Mouse (Mus musculus) limb, embryonic 15.5 days (tissue): ENCODE data around the gene Fstl4. TPM values are rescaled to one million over a fixed set of nuclear protein-coding genes. Genes with fewer than 3 reads are reported as not detected.

Experiments used
- ATAC-seq: fragments of 200-750 bp; cut with Nextera tagmentation; 2 replicates; pipeline ENCODE4 v1.8.0; 2017; ENCODE audit warnings: low read depth, moderate TSS enrichment; ENCODE audit not compliant: insufficient number of reproducible peaks, low FRiP score, low TSS enrichment
- H3K27ac ChIP-seq: fragments of 300-500 bp; sonication (generic); 2 replicates; pipeline ENCODE4 v1.5.1; 2015; ENCODE audit warnings: moderate library complexity, mild to moderate bottlenecking, inconsistent platforms
- H3K27me3 ChIP-seq: fragments of 300-500 bp; sonication (generic); 2 replicates; pipeline ENCODE4 v1.6.1; 2015; ENCODE audit warnings: inconsistent platforms
- H3K36me3 ChIP-seq: fragments of 300-500 bp; sonication (generic); 2 replicates; pipeline ENCODE4 v1.6.1; 2015; ENCODE audit warnings: inconsistent platforms
- H3K4me1 ChIP-seq: fragments of 300-500 bp; sonication (generic); 2 replicates; pipeline ENCODE4 v1.6.1; 2015; ENCODE audit warnings: inconsistent platforms
- H3K4me2 ChIP-seq: fragments of 300-500 bp; sonication (generic); 2 replicates; pipeline ENCODE4 v1.6.1; 2015; ENCODE audit warnings: mild to moderate bottlenecking, inconsistent platforms
- H3K4me3 ChIP-seq: fragments of 300-500 bp; sonication (generic); 2 replicates; pipeline ENCODE4 v1.5.1; 2015; ENCODE audit warnings: mild to moderate bottlenecking, inconsistent platforms
- H3K9ac ChIP-seq: fragments of 300-500 bp; sonication (generic); 2 replicates; pipeline ENCODE4 v1.6.1; 2015; ENCODE audit warnings: inconsistent platforms
- H3K9me3 ChIP-seq: fragments of 300-500 bp; sonication (generic); 2 replicates; pipeline ENCODE4 v1.6.1; 2016; ENCODE audit warnings: inconsistent platforms
- WGBS: fragments of 180-500 bp; shearing (Covaris S2); methylation state at CpG from one replicate; pipeline ENCODE4 v1.1.7; 2015; 5-methylcytosine and 5-hydroxymethylcytosine counted together
- polyA plus RNA-seq: library from polyadenylated mRNA; unstranded; fragments of >200 nt; fragmentation: Nextera tagmentation; extraction: Ambion mirVana; gene quantifications from 2 replicates; pipeline ENCODE4 v1.2.1, GENCODE M21; 2015

Fstl4 gene
- polyA plus RNA-seq, 1 experiment from 2014 or later, result 2.6 TPM

DNA sequence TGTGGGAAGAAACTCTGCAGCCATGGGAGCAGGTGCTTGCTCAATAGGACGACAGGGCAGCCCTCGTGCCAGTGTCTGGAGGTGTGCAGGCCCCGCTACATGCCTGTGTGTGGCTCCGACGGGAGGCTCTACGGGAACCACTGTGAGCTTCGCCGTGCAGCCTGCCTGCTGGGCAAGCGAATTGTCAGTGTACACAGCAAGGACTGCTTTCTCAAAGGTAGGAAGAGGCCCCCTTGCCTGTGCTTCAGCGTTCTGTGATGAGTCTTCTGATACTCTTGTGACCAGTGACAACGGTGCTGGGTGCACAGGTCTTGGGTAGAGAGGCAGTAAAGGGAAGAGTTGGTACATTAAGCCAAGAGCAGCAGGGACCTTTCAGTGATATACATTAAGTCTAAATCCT, 235.8 kb downstream of the Fstl4 start:
- Histone ChIP-seq H3K4me2 (no peak overlapping the region), H3K4me3 (no peak overlapping the region), H3K4me1 (no peaks in the 10 kb centered on the region), H3K9me3 (no peaks in the 10 kb centered on the region), H3K27ac (no peak overlapping the region), H3K36me3 (no peaks in the 10 kb centered on the region), H3K9ac (no peak overlapping the region), H3K27me3 (no peaks in the 10 kb centered on the region)
- ATAC-seq, result no peak
- 92% methylated on average over 11 of the region's 11 CpGs for WGBS

DNA sequence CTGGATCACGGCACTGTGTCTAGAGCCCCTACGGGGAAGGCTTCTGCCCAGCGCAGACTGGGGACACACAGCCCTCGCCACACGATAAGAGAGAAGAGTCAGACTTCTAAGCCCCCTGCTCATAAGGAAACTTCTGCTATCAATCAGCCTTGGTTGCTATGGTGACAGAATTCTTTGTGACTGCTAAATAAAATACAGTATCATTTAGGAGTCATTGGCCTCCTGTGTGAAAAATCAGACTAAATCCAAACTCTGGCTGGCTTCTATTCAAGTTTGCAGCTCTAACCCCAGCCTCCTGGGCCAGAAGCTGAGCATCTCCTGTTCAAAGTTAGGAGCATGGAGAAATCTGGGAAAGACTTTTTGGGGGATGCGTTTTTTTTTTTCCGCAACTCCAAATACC, 238.9 kb downstream of the Fstl4 start:
- no peak overlapping the region for H3K9ac ChIP-seq
- no peak overlapping the region for H3K4me3 ChIP-seq
- no peaks in the 10 kb centered on the region for H3K27me3 ChIP-seq
- H3K4me2 ChIP-seq, result no peak overlapping the region
- no peaks in the 10 kb centered on the region for H3K36me3 ChIP-seq
- 64% methylated on average over 7 of the region's 7 CpGs for WGBS
- H3K27ac ChIP-seq, result no peak overlapping the region
- no peak for ATAC-seq
- H3K9me3 ChIP-seq, result no peaks in the 10 kb centered on the region
- no peaks in the 10 kb centered on the region for H3K4me1 ChIP-seq

- Histone ChIP-seq H3K4me2 (no peak overlapping the region), H3K4me1 (no peaks in the 10 kb centered on the region), H3K36me3 (no peaks in the 10 kb centered on the region), H3K9me3 (no peaks in the 10 kb centered on the region), H3K27me3 (no peaks in the 10 kb centered on the region), H3K4me3 (no peak overlapping the region), H3K9ac (no peak overlapping the region), H3K27ac (no peak overlapping the region)
- WGBS, result 71% methylated on average over 9 of the region's 9 CpGs
- no peak for ATAC-seq
These were observed 239.4 kb downstream of the Fstl4 start for GRCm38 (mm10) chr11:53003811-53004210.

DNA sequence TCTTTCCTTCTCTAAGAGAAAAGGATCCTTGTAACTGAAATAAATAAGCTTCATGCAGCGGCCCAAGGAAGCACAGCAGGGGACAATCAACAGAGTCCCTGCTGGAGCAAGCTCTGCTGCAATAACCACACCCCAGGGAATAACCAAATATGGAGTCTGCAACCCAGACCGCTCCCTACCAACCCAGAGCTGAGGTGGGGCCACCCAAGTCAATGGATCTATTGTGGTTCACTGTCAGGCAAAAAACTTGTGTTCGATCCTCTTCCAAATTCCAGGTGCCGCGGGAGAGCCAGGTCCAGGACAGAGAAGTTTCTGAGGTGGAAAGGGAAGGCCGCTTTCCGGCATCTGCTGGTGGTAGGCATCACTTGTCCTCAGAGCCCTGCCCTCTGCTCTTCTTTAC, 245.2 kb downstream of the Fstl4 start:
- Histone ChIP-seq H3K4me2 (no peak overlapping the region), H3K9me3 (no peaks in the 10 kb centered on the region), H3K36me3 (no peaks in the 10 kb centered on the region), H3K4me1 (0 out of 2 replicates have a peak, but pooled peaks cover 3% of the 10 kb centered on the region), H3K9ac (no peak overlapping the region), H3K27me3 (no peaks in the 10 kb centered on the region), H3K4me3 (no peak overlapping the region), H3K27ac (no peak overlapping the region)
- ATAC-seq, result no peak
- 64% methylated on average over 7 of the region's 7 CpGs for WGBS

GRCm38 (mm10) chr11:53011996-53012505, 247.6 kb downstream of the Fstl4 start:
- Histone ChIP-seq H3K27ac (no peak overlapping the region), H3K9me3 (no peaks in the 10 kb centered on the region), H3K4me1 (0 out of 2 replicates have a peak, but pooled peaks cover 3% of the 10 kb centered on the region), H3K4me3 (no peak overlapping the region), H3K27me3 (no peaks in the 10 kb centered on the region), H3K9ac (no peak overlapping the region), H3K36me3 (no peaks in the 10 kb centered on the region), H3K4me2 (no peak overlapping the region)
- ATAC-seq, result no peak
- 74% methylated on average over 6 of the region's 6 CpGs for whole genome bisulfite sequencing

GRCm38 (mm10) chr11:53013906-53014305, 249.5 kb downstream of the Fstl4 start:
- Histone ChIP-seq H3K27ac (no peak overlapping the region), H3K36me3 (no peaks in the 10 kb centered on the region), H3K9ac (no peak overlapping the region), H3K9me3 (no peaks in the 10 kb centered on the region), H3K4me2 (no peak overlapping the region), H3K4me1 (0 out of 2 replicates have a peak, but pooled peaks cover 3% of the 10 kb centered on the region), H3K27me3 (no peaks in the 10 kb centered on the region), H3K4me3 (no peak overlapping the region)
- no peak for ATAC-seq
- WGBS, result 68% methylated on average over 5 of the region's 5 CpGs

DNA sequence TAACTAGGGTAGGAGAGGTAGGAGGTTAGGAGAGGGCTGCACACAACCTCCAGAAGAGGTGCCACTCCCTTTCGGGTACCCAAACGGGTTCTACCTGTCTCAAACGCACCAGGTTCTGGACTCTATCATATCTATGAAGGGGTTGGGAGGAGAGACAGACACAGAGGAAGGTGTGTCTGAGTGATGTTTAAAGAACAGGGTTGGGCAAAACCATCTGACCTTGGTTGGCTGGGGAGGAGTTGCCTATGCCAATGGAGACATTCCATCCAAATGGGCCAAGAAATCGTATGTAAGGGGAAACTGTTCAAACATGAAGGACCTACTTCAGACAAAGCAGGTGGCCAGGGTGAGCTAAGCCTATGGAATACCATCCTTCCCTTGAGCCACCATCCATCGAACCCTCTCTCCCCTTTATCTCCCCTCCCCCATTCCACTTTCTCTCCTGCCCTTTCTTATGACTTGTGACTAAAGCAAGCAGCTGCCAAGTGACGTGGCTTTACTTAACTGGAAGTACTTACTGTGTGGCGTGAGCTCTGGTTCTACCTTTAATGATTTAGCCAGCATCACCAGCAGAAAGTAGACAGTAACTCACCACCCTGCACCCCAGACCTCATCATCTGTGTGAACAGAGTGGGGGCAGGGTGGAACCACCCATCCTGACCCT, 252.1 kb downstream of the Fstl4 start:
- no peak overlapping the region for H3K4me3 ChIP-seq
- 73% methylated on average over 7 of the region's 7 CpGs for WGBS
- no peak for ATAC-seq
- H3K9ac ChIP-seq, result no peak overlapping the region
- H3K4me1 ChIP-seq, result no peaks in the 10 kb centered on the region
- no peak overlapping the region for H3K4me2 ChIP-seq
- no peaks in the 10 kb centered on the region for H3K36me3 ChIP-seq
- no peaks in the 10 kb centered on the region for H3K27me3 ChIP-seq
- H3K9me3 ChIP-seq, result no peaks in the 10 kb centered on the region
- H3K27ac ChIP-seq, result no peak overlapping the region

GRCm38 (mm10) chr11:53019509-53019908, 255.1 kb downstream of the Fstl4 start:
- no peak for ATAC-seq
- no peaks in the 10 kb centered on the region for H3K36me3 ChIP-seq
- H3K27ac ChIP-seq, result no peak overlapping the region
- no peaks in the 10 kb centered on the region for H3K9me3 ChIP-seq
- no peaks in the 10 kb centered on the region for H3K27me3 ChIP-seq
- no peaks in the 10 kb centered on the region for H3K4me1 ChIP-seq
- H3K4me3 ChIP-seq, result no peak overlapping the region
- H3K4me2 ChIP-seq, result no peak overlapping the region
- no peak overlapping the region for H3K9ac ChIP-seq
- WGBS, result 83% methylated on average over 3 of the region's 3 CpGs

- Histone ChIP-seq H3K4me3 (no peak overlapping the region), H3K4me1 (no peaks in the 10 kb centered on the region), H3K36me3 (no peaks in the 10 kb centered on the region), H3K4me2 (no peak overlapping the region), H3K27me3 (no peaks in the 10 kb centered on the region), H3K9me3 (no peaks in the 10 kb centered on the region), H3K27ac (no peak overlapping the region), H3K9ac (no peak overlapping the region)
- no peak for ATAC-seq
- 74% methylated on average over 6 of the region's 6 CpGs for WGBS
These were observed 260.0 kb downstream of the Fstl4 start for GRCm38 (mm10) chr11:53024403-53024802.

DNA sequence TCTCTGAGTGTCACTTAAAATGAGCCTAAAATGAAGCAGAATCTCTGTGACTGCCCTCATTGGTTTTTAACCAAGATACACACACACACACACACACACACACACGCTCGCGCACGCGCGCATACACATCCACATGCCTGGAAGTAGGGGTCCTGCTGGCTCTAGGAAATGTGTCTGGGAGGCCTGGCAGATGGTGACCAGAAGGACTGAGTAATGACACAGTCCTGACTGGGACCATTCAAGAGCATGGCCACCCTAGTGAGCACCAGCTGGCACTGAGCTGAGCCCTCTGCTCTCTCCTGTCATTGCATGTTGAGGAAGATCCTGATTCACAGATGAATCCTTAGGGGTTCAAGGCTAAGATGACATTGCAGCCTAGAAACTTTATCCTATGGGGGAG, 261.3 kb downstream of the Fstl4 start:
- H3K36me3 ChIP-seq, result no peaks in the 10 kb centered on the region
- H3K4me3 ChIP-seq, result no peak overlapping the region
- no peaks in the 10 kb centered on the region for H3K9me3 ChIP-seq
- H3K4me2 ChIP-seq, result no peak overlapping the region
- no peak overlapping the region for H3K27ac ChIP-seq
- ATAC-seq, result no peak
- WGBS, result 97% methylated on average over 6 of the region's 6 CpGs
- no peaks in the 10 kb centered on the region for H3K4me1 ChIP-seq
- H3K9ac ChIP-seq, result no peak overlapping the region
- H3K27me3 ChIP-seq, result no peaks in the 10 kb centered on the region

GRCm38 (mm10) chr11:53028421-53029168, 264.2 kb downstream of the Fstl4 start:
- WGBS, result 62% methylated on average over 7 of the region's 7 CpGs
- no peaks in the 10 kb centered on the region for H3K4me1 ChIP-seq
- H3K9ac ChIP-seq, result no peak overlapping the region
- H3K36me3 ChIP-seq, result no peaks in the 10 kb centered on the region
- 0 out of 2 replicates have a peak, but pooled peaks cover 4% of the 10 kb centered on the region for H3K27me3 ChIP-seq
- no peak overlapping the region for H3K27ac ChIP-seq
- no peak for ATAC-seq
- no peak overlapping the region for H3K4me2 ChIP-seq
- no peak overlapping the region for H3K4me3 ChIP-seq
- no peaks in the 10 kb centered on the region for H3K9me3 ChIP-seq

- ATAC-seq, result no peak
- Histone ChIP-seq H3K4me3 (no peak overlapping the region), H3K27ac (no peak overlapping the region), H3K9me3 (no peaks in the 10 kb centered on the region), H3K27me3 (0 out of 2 replicates have a peak, but pooled peaks cover 4% of the 10 kb centered on the region), H3K4me1 (no peaks in the 10 kb centered on the region), H3K36me3 (no peaks in the 10 kb centered on the region), H3K9ac (no peak overlapping the region), H3K4me2 (no peak overlapping the region)
- WGBS, result 85% methylated on average over 4 of the region's 4 CpGs
These were observed 267.3 kb downstream of the Fstl4 start for GRCm38 (mm10) chr11:53031777-53032176.
